Mouse (Mus musculus) ES-E14 (cell line): Measurements from ENCODE around the gene Cped1.

ENCODE experiments used
- CHD2 ChIP-seq: IDR thresholded peaks from 2 replicates; pipeline ENCODE4 v1.6.1; 2014; ENCODE audit warnings: mild to moderate bottlenecking, low read depth, low read length, inconsistent platforms
- MAFK ChIP-seq: IDR thresholded peaks from 2 replicates; pipeline ENCODE4 v1.6.1; 2014; ENCODE audit warnings: mild to moderate bottlenecking, low read depth, low read length, inconsistent platforms; ENCODE audit not compliant: insufficient read depth
- ZNF384 ChIP-seq: IDR thresholded peaks from 2 replicates; pipeline ENCODE4 v1.6.1; 2012; ENCODE audit warnings: low read depth, low read length, inconsistent platforms

DNA sequence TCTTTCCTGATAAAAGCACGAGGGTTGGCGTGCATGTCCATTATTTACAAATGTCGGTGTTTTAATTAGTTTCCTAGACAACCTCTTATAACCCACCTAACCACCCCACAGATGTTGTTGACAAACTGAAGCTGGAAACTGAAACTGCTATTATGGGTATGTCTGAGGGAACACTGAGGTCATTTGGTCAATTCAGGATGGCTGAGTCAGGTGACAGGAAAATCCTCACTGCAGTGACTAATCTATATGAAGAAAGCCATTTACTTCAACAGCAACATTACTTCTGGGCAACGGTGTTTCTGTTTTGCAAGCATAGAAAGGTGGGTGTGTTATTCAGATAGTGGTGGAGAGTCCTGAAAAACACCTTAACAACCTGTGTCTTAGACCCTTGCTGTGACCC lies 12.4 kb downstream of the Cped1 start:
- TF ChIP-seq ZNF384 (no peak), CHD2 (no peak), MAFK (no peak)
